Mouse (Mus musculus) testis, postnatal 14 days (tissue): ENCODE data around the gene Usp15.

Experiments
- DNase-seq: peaks from one replicate; pipeline ENCODE4 v3.0.0; 2021; ENCODE audit warnings: low spot score

Usp15 gene

DNA sequence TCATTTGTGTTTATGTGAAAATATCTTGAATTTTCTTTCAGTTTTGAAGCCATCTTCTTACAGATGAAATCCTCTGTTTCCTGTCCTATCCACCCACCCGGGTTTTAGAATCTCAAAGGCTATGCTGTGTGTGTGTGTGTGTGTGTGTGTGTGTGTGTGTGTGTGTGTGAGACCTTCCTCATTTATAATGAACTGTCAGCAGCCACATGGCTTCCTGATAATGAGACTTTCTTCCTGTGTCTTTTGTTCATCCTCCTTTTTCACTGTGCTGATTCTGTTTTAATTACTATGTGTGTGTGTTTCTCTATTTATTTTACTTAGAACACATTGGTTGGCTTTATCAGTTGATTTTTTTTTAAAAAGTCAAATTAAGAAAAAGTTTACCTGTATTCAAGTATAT, 95.5 kb downstream of the Usp15 start:
- no peak for DNase-seq

GRCm38 (mm10) chr10:123100584-123100983, 96.2 kb downstream of the Usp15 start:
- DNase-seq, result no peak

DNA sequence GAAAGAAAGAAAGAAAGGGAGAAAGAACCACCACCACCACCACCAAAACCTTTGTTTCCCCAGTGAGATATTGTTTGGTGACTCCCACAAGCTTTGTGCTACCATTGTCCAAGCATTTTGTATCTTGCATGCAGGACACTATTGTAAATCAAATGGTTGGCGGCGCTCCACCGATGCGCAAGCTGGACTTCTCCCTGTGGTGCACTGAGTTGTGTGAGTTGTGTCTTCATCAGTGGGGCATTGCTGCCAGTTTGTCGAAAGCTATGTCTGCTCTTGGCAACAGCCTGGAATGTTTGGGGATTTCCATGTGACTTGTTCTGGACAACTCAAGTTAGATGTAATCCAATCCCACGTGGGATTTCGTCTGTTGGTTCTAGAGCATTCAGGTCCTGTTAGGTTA, 102.3 kb downstream of the Usp15 start:
- no peak for DNase-seq

DNA sequence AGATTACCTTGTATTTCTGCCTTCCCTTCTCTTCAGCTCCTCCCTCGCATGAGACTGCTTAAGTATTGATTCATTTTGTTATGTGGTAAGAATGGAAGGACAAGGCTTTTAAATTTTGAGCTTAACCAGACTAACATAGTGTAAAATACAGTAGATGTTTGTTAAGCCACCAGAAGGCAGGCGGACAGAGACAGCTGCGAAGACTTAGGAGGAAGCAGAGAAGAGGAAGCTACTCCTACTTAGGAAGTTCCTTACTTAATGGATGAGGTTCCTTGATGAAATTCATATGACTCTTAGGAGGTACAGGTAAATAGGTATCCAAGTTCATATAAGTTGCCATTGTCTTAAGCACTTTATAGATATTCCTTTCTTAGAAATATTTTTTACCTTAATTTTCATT, 104.2 kb downstream of the Usp15 start:
- DNase-seq, result no peak

GRCm38 (mm10) chr10:123091737-123092136, 105.1 kb downstream of the Usp15 start:
- no peak for DNase-seq

DNA sequence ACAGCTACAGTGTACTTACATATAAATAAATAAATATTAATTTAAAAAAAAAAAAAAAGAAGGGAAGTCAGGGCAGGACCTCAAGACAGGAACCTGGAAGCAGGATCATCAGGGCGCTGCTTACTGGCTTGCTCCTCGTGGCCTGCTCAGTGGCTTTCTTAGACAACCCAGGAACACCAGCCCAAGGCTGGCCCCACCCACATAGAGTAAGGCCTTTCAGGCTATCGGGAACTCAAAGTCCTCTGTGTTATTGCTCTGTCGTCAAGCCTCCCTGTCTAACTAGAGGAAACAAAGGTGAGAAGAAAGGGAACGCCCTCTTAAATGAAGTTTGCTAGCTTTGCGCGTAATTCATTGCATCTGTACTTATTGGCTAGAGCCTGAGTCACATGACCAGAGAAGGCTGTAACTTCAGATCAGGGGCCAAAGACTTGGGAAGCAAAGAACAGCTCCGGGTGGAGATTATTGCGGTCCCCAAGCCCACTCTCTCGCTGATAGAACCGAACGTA, 107.3 kb downstream of the Usp15 start:
- no peak for DNase-seq

- DNase-seq, result peak; percentile 54
These were observed 109.9 kb downstream of the Usp15 start for GRCm38 (mm10) chr10:123086847-123087246.

- DNase-seq, result no peak
These were observed 111.7 kb downstream of the Usp15 start for GRCm38 (mm10) chr10:123084900-123085641.

GRCm38 (mm10) chr10:123084307-123084706, 112.5 kb downstream of the Usp15 start:
- DNase-seq, result no peak

GRCm38 (mm10) chr10:123076245-123077023, 120.4 kb downstream of the Usp15 start, which contains the start of gene Mon2:
Gene Mon2 (minus strand): TSS chr10:123076505.
- peak; percentile 95 for DNase-seq

DNA sequence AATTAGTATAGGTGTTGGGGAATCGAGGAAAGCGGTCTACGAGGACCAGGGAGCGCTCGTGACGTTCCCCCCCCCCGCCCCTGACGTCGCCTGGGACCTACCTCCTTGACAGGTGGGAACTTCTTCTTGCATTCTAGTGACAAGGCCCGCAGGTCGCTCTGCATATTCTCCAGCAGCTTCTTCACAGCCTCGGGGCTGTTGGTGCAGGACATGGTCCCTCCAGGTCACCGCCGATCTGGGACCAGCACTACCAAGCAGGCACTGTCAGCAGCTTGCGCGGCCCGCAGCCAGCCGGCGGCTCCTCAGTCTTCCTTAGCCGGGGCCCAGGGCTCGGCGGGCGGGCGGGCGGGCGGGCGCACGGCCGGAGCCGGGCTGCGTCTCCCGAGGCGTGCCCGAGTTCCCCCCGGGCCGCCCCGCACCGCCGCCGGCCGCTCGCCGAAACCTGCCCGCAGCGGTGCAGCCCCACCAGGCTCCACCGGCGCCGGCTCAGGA, 121.0 kb downstream of the Usp15 start:
- no peak for DNase-seq

DNA sequence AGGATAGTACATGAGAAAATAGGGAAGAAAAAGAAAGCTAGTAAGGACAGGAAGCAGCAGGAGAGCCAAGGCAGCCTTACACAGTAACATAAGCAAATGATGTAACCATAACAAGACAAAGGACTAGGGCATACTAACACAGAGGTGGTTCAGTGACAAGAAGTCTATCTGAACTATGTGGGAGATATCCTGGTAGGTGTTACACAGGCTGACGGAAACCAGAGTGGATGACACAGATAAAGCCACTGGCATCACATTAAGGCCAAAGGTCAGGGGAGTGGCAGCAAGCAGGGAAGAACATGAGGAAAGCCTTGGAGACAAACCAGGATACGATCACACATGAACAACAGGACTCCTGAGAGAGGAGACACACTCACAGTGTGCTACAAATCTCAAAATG, 124.8 kb downstream of the Usp15 start:
- DNase-seq, result no peak

GRCm38 (mm10) chr10:123063021-123063420, 133.8 kb downstream of the Usp15 start:
- DNase-seq, result no peak

DNA sequence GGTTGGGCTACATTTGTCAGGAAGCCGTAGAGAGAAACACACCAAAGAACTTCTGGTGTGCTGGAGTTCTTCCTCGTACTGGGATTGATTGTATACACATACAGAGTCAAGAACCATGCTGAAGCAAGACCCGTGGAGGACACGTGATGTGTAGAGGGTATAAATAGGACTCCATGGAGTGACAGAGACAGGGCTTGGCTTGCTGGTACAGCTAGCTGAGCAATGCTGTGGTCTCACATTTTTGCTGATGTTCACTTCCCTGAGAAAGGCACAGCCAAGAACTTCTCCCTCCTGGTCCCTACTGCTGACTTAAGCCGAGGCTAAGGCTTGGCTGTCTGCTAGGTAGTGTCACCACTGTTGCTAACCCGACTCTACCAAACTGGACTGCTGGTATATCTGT, 136.0 kb downstream of the Usp15 start:
- DNase-seq, result no peak

GRCm38 (mm10) chr10:123057082-123057481, 139.7 kb downstream of the Usp15 start:
- DNase-seq, result no peak

DNA sequence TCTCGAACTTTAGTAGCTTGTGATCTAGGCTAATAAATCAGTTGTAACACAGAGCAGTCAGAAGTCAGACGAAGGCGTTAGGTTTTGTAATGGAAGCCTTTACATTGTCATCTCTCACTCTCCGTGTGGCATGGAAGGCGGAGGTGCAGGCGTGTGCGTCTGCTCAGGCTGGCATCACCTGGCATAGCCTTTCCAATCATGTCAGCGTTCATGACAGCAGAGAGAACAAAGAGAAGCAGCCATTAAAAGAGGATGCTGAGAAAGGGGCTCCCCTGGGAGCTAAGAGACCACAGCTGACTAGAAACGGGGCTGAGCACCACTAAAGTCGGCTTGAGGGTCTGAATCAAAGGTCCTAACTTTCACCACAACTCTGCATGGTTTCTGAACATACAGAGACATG, 140.3 kb downstream of the Usp15 start:
- no peak for DNase-seq

DNA sequence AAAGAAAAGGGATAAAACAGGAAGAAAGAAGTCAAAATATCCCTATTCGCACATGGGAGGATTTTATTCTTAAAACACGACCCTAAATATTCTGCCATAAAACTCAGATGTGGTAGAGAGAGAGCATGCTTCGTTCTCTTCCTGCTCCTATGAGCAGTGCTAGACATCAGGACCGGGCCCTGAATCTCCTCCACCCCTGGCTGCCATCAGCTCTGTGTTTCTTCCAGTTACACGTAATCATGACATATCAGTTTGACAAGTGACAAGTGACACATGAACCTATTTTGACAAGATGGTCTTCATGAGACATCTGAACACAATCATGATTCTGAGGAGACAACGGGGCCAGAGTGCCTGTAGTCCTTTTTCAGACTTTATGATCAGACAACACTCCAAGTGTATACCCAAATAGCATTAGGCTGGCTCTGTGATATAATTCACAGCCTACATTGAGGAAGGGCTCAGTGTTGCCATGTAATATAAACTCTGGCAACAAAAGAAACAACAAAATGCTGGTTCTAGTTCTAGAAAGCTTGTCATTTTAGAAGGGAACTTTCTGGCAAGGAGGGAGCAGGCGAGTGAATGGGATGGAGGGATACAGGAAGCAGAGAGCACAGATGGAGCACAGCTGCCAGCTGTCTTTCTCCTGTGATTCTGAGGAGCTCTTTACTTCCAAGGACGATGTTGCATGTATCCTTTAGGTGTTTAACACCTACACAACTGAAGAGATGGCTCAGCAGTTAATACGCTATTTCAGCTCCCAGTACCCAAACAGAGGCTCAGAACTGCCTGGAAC, 141.4 kb downstream of the Usp15 start:
- DNase-seq, result no peak
